Mouse (Mus musculus) inflammation-experienced regulatory T-cells, adult 6 months (primary cell): ENCODE data around the gene U90926. TPM values are rescaled to one million over a fixed set of nuclear protein-coding genes. Genes with fewer than 3 reads are reported as not detected.

Source experiments
- ATAC-seq: one replicate; pipeline ENCODE4 v1.8.0; 2017
- polyA plus RNA-seq, 3 experiments: library from polyadenylated mRNA; unstranded; fragments of 100-300 nt; shearing (Covaris generic); gene quantifications; one replicate each; pipeline ENCODE4 v1.2.1; 2017

U90926 gene
- polyA plus RNA-seq, result not detected

DNA sequence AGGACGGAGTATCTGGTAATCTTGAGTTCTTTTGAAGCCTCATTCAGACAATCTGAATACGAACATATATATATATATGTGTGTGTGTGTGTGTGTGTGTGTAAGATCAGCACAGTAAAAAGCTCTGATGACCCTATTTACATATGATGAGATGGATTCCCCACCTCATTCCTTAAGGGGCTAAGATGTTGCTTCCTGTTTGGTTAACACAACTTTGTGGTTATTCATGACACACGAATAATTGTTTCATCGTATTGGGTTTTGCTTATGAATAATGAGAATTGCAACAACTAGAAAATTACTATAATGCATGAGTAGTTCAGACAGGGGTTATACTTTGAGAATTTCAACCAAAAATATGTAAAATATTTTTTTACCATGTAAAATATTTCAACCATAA is at the start of gene U90926:
Gene U90926, minus strand, starts transcription at position 101 of the 400 bp plus-strand sequence.
- no peak for ATAC-seq

DNA sequence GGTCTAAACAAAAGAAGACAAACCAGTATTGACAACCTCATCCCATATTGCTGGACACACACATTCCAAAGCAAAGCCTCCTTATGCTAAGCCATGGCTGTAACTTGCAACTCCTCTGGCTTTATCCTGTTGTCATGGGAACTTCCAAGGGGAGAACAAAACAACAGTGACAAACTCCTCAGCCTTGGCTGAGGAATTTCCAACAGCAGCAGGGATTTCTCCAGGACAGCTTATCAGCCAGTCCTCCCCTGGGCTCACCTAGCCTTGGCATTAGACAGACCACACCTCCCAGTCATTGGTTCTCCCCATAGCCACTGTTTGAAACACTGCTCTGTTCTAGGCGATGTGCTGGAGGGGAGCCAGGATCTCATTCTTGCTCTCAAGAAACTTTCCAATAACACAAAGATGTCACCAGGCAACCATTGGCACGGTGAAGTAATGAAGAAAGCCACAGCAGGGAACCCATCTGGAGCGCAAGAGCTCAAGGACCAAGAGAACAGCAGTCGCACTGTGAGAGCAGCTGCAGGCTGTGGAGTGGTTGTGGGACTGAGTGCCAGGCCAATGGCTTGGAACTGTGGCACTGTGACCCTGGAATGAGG is 48.7 kb upstream of the U90926 start:
- no peak for ATAC-seq

DNA sequence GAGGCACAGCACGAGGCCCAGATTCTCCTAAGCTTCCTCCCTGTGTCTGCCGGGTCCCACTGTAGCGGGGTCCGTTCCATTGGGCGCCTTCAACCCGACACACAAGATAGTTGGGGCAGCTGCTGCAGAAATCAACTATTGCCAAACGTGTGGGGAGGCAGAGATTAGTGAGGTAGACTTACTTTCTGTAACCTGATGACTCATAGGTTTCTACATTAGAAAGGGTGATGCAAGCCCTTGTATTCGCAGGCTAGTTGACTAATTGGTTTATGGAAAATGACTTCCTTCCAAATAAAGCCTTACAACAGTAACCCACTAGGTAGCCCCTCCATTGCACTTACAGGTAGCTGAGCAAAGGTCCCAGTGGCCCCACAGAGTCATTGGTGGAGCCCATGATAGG is 47.4 kb upstream of the U90926 start:
- ATAC-seq, result no peak

DNA sequence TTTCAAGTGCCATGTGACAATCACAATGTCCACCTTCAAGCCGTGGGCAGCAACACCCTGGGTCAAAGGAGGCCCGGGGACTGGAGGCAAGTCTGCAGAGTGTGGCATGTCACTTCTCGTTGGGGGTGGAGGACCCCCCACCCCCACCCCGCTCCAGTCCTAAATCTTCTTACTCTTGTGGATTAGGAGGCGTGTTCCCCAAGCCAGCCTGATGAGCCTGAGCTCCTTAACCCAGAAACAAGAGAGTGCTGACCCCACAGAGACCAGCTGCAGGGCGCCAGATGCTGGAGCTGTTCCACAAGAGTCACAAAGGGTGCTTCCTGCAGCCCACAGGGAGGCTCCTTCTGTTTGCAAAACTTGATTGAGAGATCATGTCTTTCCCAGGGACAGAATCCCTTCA is 41.0 kb upstream of the U90926 start, which contains the start of gene Ppef2:
Gene Ppef2, minus strand, starts transcription at position 61 of the 400 bp plus-strand sequence.
- no peak for ATAC-seq

DNA sequence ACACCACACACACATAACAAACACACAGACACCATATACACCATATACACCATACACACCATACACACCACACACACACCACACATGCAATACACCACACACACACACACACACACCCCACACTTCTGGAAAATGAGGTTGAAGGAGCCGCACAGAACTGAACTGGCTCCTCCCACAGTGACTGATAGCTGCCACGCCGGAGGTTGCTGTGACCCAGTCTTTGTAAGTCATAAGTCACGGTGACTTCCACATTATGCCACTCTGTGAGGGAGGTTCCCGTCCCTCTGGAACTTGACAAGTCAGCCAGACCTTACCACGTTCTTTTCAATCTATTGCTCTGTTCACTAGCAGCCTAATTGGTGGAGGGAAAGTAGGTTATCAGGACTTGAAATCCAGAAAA is 39.3 kb upstream of the U90926 start:
- no peak for ATAC-seq

DNA sequence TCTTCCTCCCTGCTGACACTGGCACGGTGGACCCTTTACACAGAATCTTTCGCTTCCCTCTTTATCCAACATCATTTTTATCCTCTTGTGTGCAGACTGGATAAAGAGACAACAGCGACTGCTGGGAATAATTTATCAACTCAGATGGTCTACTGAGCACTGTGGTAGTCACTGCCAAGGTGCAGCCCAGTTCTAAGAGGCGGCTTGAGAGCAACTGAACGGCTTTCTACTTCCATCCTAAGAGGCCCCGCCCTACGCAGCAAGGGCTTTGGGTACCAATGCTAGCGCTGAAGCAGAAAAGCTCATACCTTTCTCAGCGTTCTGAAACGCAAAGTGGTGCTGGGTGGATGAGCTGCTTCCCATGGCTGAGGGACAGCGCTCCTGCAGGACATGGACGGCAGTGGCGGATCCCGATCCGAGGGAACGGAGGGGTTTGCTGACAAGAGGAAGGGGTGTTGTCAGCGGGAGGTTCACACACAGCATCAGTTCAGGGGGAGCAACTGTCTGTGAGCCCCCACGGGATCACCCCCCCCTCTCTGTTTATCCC is 37.7 kb upstream of the U90926 start:
- ATAC-seq, result no peak

DNA sequence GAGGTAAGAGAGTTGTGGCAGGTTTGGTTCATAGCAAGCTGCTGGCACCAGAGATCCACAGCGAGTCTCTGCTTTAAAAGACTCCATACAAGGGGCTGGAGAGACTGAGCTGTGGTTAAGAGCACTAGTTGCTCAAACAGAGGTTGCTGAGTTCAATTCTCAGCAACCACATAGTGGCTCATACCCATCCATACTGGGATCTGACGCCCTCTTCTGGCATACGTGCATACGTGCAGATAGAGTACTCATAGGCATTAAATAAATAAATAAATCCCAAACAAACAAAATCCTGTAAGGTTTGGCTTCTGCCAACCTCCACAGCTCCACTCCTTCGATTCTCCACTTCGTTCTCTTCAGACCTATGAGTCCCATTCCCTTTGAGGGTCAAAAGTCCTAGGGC is 36.8 kb upstream of the U90926 start:
- ATAC-seq, result no peak

DNA sequence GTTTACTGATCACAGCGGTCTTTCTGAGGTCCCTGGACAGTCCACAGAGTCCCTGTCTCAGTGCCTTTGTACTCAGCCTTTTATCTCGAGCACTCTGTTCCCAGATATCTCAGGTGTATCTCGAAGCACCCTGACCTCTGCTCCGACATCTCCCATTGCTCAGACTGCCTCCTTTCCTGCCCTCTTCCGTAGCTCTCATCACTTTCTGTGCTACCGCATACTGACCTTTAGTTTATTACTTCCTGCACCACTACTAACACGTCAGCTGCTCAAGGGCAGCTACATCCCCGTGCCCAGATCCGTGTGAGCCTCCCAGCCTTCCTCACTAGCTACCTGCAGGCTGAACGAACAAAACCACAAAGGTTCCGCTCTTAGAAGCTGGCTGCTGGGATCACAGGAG is 33.4 kb upstream of the U90926 start:
- ATAC-seq, result no peak

DNA sequence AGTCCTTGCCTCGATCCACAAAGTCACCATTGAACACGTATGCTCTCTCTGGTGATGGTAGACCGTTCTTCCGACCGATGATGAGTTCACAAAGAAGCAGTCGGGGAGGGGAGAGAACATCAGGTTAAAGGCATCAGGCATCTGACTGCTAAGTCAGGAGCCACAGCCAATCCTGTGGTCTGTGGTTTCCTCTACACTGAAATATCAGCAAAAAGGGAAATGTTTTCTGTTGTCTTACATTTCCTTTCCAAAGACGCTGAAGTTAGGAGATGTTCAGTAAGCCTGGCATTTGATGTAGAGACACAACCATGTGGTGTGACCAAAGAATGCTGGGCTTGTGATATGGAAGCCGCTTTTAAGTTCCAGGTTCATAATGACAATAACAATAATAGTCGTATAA is 30.3 kb upstream of the U90926 start:
- ATAC-seq, result peak; percentile 94

DNA sequence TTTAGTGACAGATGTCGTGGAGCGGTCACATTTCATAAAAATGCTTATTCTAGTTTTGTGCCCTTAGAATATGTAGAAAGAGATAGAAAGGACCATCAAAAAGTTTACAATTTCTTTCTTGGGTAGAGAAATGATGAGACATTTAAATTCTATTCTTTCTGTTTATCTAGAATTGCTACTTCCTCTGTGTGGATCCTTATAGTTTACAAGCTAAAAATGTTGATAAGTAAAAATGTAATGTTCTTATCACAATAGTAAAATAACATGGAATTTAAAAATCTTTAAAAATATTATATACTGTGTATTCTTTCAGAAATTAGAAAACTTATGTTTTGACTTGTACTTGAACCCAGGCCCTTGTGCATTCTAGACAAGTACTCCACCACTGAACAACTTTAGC is 29.7 kb upstream of the U90926 start:
- no peak for ATAC-seq

DNA sequence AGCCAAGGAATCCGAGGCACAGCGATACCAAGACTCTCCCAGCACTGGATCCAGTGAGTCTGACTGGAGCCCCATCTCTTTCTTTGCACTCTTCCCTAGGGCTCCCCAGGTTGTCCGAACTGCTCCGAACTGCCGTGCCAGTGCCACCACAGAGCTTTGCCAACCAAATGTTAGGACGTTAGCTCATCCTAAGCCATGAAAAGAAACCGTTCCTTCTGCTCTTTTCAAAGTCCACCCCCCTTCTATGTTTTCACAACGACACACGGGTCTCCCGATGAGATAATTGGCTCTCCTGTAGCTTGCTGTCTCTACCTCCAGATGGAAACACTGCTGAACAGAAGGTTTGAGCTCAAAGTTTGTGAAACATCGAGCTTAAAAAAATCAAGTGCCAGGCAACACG is 25.6 kb upstream of the U90926 start:
- ATAC-seq, result no peak

DNA sequence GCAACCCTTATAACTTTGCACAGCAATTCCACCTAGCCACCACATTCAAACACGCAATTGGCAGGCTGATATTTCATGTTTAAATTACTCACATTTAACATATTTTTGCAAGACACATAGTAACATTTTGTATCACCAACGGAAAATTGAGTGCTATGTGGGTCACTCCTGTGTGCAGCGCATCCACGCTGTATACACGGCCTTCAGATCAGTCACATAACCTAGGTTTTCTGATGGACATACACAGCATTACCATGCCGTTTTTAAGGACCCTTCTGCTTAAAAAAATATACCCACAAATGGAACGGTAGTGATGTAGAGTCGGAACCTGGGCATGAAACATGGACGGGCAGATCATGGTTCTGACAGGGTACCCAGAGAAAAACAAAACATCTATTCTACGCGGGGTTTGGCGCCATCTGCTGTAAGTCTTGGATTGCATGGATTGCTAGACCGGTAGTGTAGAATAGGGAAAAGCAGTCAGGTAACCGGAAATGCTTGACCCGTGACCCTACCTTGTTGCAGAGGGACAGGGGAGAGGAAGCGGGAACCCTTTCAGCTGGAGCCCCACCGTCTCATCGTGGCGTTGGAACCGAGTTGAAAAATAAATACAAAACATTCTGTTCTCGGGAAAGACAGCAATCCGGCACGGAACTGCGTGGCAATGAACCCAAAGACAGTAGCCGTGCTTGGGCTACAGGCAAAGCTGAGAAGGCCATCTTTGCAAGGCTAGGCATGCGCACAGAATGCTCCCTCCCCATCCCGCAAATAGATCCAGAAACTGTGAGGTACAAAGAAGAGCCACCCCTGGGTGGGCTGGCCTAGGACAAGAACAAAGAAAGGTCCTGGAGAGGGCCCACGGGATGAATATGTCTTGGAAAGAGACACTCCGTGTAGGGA is 24.4 kb upstream of the U90926 start:
- peak; percentile 27 for ATAC-seq

DNA sequence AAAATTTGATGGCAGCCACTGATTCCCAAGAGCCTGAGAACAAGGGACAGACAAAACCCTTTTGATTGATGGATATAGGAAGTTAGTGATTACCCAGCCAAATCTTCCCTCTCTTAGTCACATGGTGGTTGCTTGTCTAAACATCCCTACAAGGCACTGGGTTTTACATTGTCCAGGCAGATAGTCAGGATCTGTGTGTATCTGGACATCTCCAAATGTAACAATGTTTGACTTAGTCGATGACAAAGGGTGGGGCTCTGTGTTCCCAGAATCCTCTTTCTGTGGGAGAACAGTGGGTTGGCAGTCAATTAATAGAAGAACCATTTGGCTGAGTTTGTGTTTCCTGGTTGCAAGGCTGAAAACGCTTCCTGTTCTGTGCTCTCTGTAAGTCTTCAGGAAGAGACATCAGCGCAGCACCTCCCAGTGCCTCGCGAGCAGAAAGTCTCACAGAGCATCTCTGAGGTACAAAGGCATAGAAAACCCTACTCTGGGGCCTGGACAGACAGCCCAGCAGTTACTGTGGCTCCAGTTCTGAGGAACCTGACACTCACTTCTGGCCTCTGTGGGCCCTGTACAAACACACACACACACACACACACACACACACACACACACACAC is 19.8 kb upstream of the U90926 start:
- ATAC-seq, result peak; percentile 83

DNA sequence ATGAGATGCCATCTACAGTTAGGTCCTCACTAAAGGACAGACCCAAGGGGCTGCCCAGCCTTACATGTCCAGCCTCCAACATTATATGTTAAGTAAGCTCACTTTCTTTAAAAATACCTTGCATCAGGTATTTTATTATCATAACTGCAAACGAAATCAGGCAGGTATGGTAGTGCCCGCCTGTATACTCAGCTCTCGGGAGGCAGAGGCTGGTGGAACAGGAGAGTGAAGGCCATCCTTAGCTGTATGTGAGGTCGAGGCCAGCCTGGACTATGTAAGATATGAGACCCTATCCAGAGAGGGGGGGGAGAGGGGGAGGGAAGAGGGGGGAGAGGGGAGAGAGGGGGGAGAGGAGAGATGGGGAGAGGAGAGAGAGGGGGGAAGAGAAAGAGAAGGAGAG is 18.2 kb upstream of the U90926 start:
- no peak for ATAC-seq

DNA sequence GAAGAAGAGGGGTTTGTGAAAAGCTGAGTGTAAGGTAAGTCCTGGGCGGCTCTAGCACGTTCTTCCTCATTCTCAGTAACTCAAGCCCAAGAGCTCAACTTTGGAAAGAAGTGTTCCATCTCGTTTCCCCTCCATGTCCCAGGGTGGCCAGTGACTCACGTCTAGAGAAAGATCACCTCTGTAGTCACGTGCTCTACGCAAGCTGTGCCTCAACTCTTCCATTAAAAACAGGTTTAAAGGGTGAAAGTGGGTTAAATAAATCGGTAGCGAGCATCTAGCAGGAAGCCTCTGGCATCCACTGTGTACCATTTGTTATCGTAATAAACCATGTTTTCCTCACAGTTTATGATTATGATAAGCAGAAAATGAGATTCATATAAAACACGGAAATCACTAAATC is 16.6 kb upstream of the U90926 start:
- ATAC-seq, result no peak

DNA sequence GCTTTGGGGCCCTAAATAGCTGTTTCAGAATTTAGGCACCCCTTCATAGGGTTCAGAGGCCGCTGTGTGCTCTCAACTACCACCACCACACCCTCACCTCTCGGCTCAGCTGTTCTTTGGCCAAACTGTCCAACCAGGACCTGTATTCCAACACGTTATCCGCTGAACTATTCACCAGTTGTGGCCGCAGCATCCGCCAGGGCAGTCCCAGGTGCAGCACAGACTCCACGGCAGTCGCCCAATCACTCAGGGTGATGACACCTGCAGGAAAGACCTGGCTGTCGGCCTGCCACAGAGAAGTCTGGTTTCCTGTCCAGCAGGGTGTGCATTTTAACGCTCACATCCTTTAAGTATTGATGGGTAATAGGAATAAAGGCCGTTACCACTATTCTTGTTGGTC is 15.1 kb upstream of the U90926 start:
- no peak for ATAC-seq

DNA sequence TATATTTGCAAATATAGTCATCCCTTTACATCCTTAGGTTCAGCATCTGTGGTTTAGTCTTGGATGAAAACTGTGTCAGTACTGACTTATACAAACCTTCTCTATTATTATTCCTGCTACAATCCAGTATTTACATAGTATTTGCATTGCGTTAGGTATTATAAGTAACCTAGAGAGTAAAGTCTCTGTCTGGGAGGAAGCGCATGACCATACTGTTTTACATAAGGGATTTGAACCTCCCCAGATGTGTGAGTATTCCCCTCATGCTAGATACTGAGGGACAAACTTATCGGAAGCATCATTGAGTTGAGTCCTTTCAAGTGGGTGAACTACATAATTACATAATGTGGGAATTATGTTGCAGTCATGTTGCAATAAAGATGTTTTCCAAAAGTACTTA is 14.3 kb upstream of the U90926 start:
- no peak for ATAC-seq

DNA sequence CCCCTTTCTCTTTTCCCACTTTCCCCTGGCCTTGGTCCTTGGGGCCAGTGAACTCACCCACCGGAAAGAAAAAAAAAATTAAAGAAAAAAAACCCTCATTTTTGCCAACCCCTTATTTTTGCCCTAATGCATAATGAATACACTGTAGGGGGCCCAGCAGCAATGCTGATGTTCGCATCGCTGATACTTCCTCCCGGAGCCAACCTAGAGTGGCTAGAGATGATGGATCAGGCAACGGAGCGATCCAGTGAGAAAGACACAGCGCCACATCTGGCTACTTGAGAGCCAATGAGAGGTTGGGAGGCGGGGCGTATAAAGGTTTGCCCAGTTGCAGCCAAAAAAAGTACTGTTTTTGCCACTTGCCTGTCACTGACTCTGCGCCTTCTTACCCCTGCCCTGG is 13.6 kb upstream of the U90926 start:
- ATAC-seq, result no peak

DNA sequence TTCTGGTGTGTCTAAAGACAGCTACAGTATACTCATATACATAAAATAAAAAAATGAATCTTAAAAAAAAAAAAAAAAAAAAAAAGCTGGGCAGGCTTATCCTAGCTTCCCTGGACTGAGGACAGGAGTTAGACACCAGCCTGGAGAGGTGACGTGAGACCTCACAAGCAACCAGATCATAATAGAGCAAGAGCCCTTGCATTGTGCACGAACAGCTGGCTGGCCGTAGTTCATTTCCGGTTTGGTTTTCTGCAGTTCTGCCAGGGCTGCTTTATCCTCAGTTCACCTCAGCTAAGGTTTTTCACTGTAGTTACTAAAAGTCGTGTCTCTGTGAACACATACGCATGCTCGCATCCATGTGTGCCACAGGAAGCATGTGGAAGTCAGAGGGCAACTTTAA is 12.6 kb upstream of the U90926 start:
- ATAC-seq, result no peak

DNA sequence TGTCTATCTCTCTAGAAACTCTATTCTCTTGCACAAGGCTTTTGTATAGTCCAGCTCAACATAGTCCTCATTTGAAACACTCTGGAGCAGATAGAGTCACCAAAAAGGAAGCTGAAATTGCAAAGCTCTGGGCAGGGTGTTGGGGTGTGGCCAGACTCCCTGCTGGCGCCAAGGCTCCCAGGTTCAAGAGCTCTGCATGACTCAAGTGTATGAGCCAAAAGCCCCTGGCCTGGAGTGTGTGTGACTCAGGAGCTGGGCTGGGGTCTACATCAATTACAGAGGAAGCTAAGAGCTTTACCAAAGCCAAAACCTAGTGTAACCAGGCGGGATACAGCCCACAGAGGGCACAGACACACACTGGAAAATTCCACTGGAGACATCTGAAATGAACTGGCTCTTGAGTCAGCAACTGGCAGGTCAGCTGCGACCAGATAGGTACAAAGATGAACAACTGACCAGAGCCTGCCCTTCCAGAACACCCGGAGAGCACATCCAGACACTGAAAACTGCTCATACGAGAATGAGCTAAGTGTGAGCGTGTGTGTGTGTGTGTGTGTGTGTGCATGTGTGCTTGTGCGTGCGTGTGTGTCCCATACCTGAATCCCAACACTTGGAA is 5.2 kb upstream of the U90926 start:
- ATAC-seq, result no peak

DNA sequence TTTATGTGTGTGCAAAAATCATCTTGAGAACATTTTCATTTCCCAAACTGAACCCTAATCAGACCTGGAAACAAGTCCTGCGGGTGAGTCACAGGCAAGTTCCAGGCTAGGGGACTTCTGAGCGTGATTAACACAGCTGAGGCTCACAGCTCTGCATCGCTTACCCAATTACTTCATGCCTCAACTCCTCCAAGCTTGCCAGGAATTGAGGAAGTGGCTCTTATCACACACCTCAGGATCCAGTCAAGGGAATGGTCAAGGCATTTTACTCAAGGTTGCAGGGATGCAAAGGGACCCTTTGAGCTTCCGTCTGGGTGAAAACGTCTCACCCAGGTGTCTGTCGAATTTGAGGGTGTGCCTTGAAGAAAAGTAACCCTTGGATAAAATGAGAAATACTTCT is 4.6 kb upstream of the U90926 start:
- no peak for ATAC-seq

DNA sequence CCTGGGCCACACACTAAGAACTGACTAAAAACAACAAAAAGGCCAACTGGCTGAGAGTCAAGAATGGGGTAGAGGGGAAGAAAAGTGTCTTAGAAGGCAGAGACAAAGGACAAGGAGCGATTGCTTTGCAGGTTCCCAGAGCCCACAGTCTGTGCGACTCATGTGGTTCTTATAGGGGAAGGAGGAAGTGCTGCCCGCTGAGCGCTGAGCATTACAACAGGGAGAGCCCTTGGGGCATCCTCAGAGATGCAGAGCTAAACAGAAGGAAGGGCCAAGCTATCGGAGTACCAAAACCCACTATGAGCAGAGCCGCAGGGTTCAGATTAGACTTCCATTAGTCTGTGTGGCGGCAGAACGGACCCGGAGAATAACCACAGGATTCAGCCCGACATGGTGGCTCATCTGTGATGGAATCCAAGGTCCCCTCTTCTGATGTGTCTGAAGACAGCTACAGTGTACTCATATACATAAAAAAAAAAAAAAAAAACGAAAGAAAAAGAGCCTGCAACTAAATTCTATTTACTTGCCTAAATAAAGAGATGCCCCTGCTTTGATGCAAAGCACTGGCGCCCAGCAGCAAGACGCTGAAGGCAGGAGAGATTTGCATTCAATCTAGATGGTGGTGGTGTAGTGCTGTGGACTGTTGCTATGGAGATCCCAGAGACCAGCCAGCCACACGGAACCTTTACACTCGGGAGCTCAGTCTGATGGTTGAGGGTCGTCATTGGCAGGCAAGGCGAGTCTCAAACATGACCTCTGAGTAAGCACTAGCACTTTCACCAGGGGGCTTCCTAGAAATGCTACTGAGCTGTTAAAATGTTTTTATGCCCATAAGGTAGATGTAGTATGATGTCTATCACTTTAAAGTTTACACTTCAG is 3.9 kb upstream of the U90926 start:
- ATAC-seq, result no peak
